ENCODE assay signal across 12 mouse cellular contexts in the genomic region with DNA sequence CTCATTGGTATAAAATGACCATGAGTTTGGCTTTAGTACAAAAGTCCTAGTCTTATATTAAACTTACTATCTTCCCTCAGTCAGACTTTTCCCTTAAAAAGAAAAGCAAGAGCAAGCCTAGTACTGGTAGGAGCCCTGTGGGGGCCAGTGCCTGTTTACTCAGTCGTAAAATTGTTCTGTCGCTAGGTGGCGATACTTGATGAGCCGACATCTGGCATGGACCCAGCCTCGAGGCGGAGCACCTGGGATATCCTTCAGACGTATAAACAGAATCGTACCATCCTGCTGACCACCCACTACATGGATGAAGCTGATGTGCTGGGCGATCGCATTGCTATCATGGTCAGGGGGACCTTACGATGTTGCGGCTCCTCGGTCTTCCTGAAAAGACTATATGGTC. TPM values are rescaled to one million over a fixed set of nuclear protein-coding genes. Genes with fewer than 3 reads are reported as not detected.
DNase-seq lines count a peak whose midpoint lies in the region; ATAC-seq and TF ChIP-seq lines count a peak whose summit lies in the region.
"Had no signal": no experiment of that assay in that cellular context is flagged by ENCODE, and none has a peak within 500 bp of the region (broad histone marks: within the 10 kb centered on the region; RNA-seq: fewer than 3 reads in every experiment).

No protein-coding gene starts in this region.

- DNase-seq in adrenal gland, postnatal 36 days = peak; percentile 2 to 3
- no peak for DNase-seq in adrenal gland, postnatal 14 days
- DNase-seq in kidney, postnatal 10 days = peak; percentile 5
- no peak for DNase-seq in kidney, adult 8-10 months
- DNase-seq in embryonic facial prominence, embryonic 14.5 days (ENCODE audit: low spot score) = peak; percentile 5
- DNase-seq in cerebellum, adult 11 months = no peak

- H3K4me1 ChIP-seq in ES-Bruce4 (ENCODE audit: control insufficient read depth, insufficient read depth, low read length) = no peaks in the 10 kb centered on the region
- no peaks in the 10 kb centered on the region for H3K4me1 ChIP-seq in embryonic facial prominence, embryonic 14.5 days (ENCODE audit: control insufficient read depth, insufficient read depth, low read length)
- H3K4me1 ChIP-seq: heart, embryonic 15.5 days had no signal

- H3K9ac ChIP-seq in ES-Bruce4 (ENCODE audit: low read depth, poor library complexity, severe bottlenecking) = no peak overlapping the region
- H3K9ac ChIP-seq in embryonic facial prominence, embryonic 14.5 days (ENCODE audit: low read depth, low read length) = no peak overlapping the region
- H3K9ac ChIP-seq: heart, embryonic 15.5 days had no signal

- no peaks in the 10 kb centered on the region for H3K27me3 ChIP-seq in ES-Bruce4 (ENCODE audit: control insufficient read depth, insufficient read depth, low read length, poor library complexity, severe bottlenecking)
- no peaks in the 10 kb centered on the region for H3K27me3 ChIP-seq in embryonic facial prominence, embryonic 14.5 days (replicated peaks; ENCODE audit: control insufficient read depth, insufficient read depth, low read length)
- H3K27me3 ChIP-seq: heart, embryonic 15.5 days had no signal

- no peak for TF ChIP-seq POLR2A in ES-Bruce4 (IDR thresholded peaks at IDR 0.05; ENCODE audit: insufficient read depth, low read length)

- no peaks in the 10 kb centered on the region for H3K36me3 ChIP-seq in ES-Bruce4 (ENCODE audit: control insufficient read depth, insufficient read depth, low read length, poor library complexity, severe bottlenecking)
- H3K36me3 ChIP-seq in embryonic facial prominence, embryonic 14.5 days (ENCODE audit: control insufficient read depth, insufficient read depth, low read length) = no peaks in the 10 kb centered on the region
- H3K36me3 ChIP-seq: heart, embryonic 15.5 days had no signal

- no peak overlapping the region for H3K4me3 ChIP-seq in ES-Bruce4 (ENCODE audit: low read depth, low read length)
- H3K4me3 ChIP-seq in embryonic facial prominence, embryonic 14.5 days (ENCODE audit: low read depth, low read length) = no peak overlapping the region
- H3K4me3 ChIP-seq: heart, embryonic 15.5 days; myocyte had no signal

- no peak overlapping the region for H3K27ac ChIP-seq in ES-Bruce4 (ENCODE audit: insufficient read depth, low read length)
- no peak overlapping the region for H3K27ac ChIP-seq in embryonic facial prominence, embryonic 14.5 days (replicated peaks; ENCODE audit: low read depth, low read length)
- H3K27ac ChIP-seq: heart, embryonic 15.5 days had no signal

- TF ChIP-seq CTCF in ES-Bruce4 (IDR thresholded peaks at IDR 0.05; ENCODE audit: low read depth, low read length) = peak; percentile 71

- no peak for TF ChIP-seq EP300 in ES-Bruce4 (IDR thresholded peaks at IDR 0.05; ENCODE audit: insufficient read depth, low read depth, low read length)

- no peak overlapping the region for H3K4me2 ChIP-seq in embryonic facial prominence, embryonic 14.5 days (ENCODE audit: low read depth, low read length)
- H3K4me2 ChIP-seq: heart, embryonic 15.5 days had no signal

- H3K9me3 ChIP-seq in ES-Bruce4 (replicated peaks; ENCODE audit: control insufficient read depth, insufficient read depth, low read length, poor library complexity, severe bottlenecking) = no peaks in the 10 kb centered on the region
- no peaks in the 10 kb centered on the region for H3K9me3 ChIP-seq in embryonic facial prominence, embryonic 14.5 days (ENCODE audit: control insufficient read depth, low read length)
- H3K9me3 ChIP-seq: heart, embryonic 15.5 days had no signal

- 34% methylated on average over 13 of the region's 13 CpGs for WGBS in embryonic facial prominence, embryonic 14.5 days

- ATAC-seq in embryonic facial prominence, embryonic 14.5 days (ENCODE audit: low read depth) = no peak
- no peak for ATAC-seq in monocyte, adult 5-6 weeks (replicated peaks; ENCODE audit: insufficient number of reproducible peaks, low FRiP score, low TSS enrichment, poor library complexity, severe bottlenecking)

RNA-seq across cellular contexts. Expression of gene Abca15, which starts 32.7 kb away (rescaled TPM):
- not detected for total RNA-seq in adrenal gland, postnatal 36 days (2021)
- total RNA-seq in adrenal gland, postnatal 14 days (2021) = not detected in 2 replicates
- polyA plus RNA-seq in ES-Bruce4 (2011; ENCODE audit: insufficient read depth, insufficient read length, low read depth, missing spikeins) = not detected in 2 replicates
- not detected in 2 replicates for polyA plus RNA-seq in embryonic facial prominence, embryonic 14.5 days (2014; fragmentation: Nextera tagmentation; extraction: Ambion mirVana)
- total RNA-seq in monocyte, adult 5-6 weeks (2017) = not detected in 3 replicates
- polyA plus RNA-seq: cortical plate, adult 2 months; heart, embryonic 15.5 days; limb, embryonic 14.5 days; myocyte had no signal

RNA-seq across cellular contexts. Expression of gene Abca16, which starts 48.3 kb away (rescaled TPM):
- total RNA-seq in adrenal gland, postnatal 36 days (2021) = not detected
- not detected in 2 replicates for total RNA-seq in adrenal gland, postnatal 14 days (2021)
- not detected in 2 replicates for polyA plus RNA-seq in ES-Bruce4 (2011; ENCODE audit: insufficient read depth, insufficient read length, low read depth, missing spikeins)
- polyA plus RNA-seq in embryonic facial prominence, embryonic 14.5 days (2014; fragmentation: Nextera tagmentation; extraction: Ambion mirVana) = not detected in 2 replicates
- total RNA-seq in monocyte, adult 5-6 weeks (2017) = 0.11 TPM in 1 of 3 replicates, not detected in the others
- polyA plus RNA-seq: cortical plate, adult 2 months; heart, embryonic 15.5 days; myocyte had no signal

Comparison
In these comparisons a context has a peak if more than half of its experiments do, and no peak if none do; other contexts are left out.
1. DNase-seq: peak in adrenal gland, postnatal 36 days (2 of 2), kidney, postnatal 10 days (single experiment) and embryonic facial prominence, embryonic 14.5 days (single experiment); none in adrenal gland, postnatal 14 days (single experiment), kidney, adult 8-10 months (0 of 2) and cerebellum, adult 11 months (single experiment).